Mouse (Mus musculus) adrenal gland, adult 2 months (tissue): Measurements from ENCODE around the gene Fbxw27. TPM values are rescaled to one million over a fixed set of nuclear protein-coding genes. Genes with fewer than 3 reads are reported as not detected.
"Not testable (repeated sequence)": the region's sequence is repeated elsewhere in the genome, so short reads cannot be mapped to it uniquely, and the experiment has no call there.

ENCODE experiments used
- DNase-seq: peaks from one replicate; pipeline ENCODE4 v3.0.0; 2021
- long read RNA-seq: library from polyadenylated mRNA; stranded (forward); transcript quantifications from one replicate; pipeline ENCODE4 v2.0.0, GENCODE M21; 2021
- polyA plus RNA-seq: library from polyadenylated mRNA; depleted of rRNA; stranded (reverse); fragments of >200 nt; gene quantifications from 2 replicates; pipeline ENCODE4 v1.2.3, GENCODE M21; 2012; rRNA removed
- total RNA-seq, 2 experiments: library from RNA; stranded (reverse); gene quantifications; 2 replicates each; pipeline ENCODE4 v1.2.3; 2021

The Fbxw27 gene
- total RNA-seq (not detected), polyA plus RNA-seq (not detected in 2 replicates)
- long read RNA-seq, result 0 reads

DNA sequence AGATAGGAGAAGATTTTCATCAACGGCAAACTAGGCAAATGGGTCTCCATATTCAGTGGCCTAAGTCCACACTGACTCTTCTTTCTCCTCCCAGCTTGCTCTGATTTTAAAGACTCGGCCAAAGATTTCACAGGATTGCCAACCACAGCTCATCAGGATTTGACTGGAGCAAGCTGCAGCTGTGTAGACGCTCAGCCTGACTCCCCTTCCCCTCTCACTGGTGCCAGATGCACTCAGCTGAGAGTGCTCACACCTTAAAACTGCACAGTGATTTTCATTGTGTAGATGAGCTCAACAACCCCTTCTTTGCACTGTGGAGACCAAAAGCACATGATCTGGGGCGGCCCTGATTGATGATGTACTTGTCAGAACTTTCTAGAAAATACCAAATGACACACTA lies at the start of gene Fbxw27:
Gene Fbxw27 (minus strand): TSS at position 101 of the 400 bp plus-strand sequence.
- DNase-seq, result not testable (repeated sequence)

GRCm38 (mm10) chr9:109833088-109833412 lies 42.6 kb upstream of the Fbxw27 start:
- no peak for DNase-seq

DNA sequence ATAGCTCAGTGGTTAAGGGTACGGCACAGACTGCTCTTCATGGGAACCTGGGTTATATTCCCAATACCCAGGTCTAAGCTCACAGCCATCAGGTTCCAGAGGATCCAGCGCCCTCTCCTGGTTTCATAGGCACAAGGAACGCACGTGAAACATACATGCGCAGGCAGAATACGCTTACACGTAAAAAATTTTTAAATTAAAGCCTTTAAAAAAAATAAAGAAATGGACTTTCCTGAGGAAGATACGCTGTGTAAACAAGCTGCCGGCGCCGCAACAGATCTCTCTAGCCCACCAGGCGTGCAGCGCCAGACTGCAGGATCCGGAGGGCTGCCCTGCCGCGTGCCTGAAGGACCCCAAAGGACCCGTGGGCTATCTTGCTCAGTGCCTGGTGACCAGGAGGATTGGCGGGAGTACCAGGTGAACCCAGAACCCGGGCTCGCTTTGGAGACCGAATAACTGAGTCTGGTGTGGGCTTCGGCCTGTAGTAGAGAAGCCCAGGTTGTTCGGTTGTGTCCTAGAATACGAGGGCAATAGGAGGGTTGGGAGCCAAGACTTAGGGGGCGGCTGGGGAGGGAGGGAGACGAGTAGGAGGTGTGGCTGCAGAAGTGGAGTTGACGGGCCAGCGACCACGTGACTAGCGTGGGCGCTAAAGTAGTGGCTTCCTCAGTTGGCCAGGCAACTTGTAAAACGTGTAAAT lies 42.1 kb upstream of the Fbxw27 start, which contains the start of gene Nme6:
Gene Nme6 (plus strand): TSS at position 359 of the 697 bp plus-strand sequence.
- peak; percentile 92 for DNase-seq

DNA sequence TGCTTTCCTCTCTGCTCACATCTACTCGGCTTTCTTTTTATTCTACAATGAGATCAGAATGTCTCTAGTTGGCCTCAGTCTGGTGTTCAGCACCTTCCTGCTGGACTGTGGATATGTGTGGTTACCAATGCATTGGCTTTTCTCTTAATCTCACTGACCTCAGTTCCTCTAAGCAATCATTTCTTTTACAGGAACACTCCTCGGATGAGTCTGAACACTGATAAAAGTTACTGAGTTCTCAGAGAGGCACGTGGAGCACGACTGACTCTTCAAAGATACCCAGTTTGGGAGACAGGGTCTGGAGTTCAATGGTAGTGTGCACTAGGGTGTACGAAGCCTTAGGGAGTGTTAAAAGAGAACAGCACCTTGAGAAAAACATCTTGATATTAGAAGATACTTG lies 35.7 kb upstream of the Fbxw27 start:
- DNase-seq, result no peak

- DNase-seq, result no peak
Measured at GRCm38 (mm10) chr9:109825739-109826138, 35.3 kb upstream of the Fbxw27 start.

- no peak for DNase-seq
Measured at GRCm38 (mm10) chr9:109816341-109816740, 25.9 kb upstream of the Fbxw27 start.

- DNase-seq, result no peak
Measured at GRCm38 (mm10) chr9:109813424-109813823, 23.0 kb upstream of the Fbxw27 start.

GRCm38 (mm10) chr9:109811980-109812379 lies 21.5 kb upstream of the Fbxw27 start, which contains the start of gene Spink8:
Gene Spink8 (plus strand): TSS chr9:109812280.
- DNase-seq, result no peak

- DNase-seq, result no peak
Measured at GRCm38 (mm10) chr9:109807898-109808297, 17.4 kb upstream of the Fbxw27 start.

DNA sequence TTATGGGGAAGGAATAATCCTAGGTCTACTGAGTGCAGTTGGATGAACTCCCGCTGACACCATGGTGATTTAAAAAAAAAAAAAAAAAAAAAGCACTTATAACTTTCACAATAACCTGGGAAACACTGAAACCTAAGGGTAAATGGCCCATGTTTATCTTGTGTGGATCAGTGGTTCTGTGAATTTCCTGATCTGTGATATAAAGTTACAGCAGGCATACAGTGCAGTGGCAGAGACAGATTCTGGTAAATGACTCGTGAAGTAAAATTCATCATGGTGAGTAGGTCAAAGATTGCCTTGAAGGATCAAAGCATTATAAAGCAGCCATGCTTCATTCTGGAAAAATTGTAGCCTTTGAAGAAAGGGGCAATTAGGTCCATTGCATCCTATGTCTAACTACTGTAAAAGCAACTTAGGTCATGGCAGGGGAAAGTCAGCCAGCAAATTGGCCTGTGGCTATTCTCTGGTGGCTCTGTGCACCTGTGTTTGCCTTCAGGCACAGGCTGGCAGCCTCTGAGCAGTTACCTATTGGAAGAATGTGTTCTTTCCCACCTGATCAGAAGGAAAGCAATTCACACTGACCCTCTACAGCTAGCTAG lies 16.3 kb upstream of the Fbxw27 start:
- DNase-seq, result no peak

GRCm38 (mm10) chr9:109806260-109806659 lies 15.8 kb upstream of the Fbxw27 start:
- peak; percentile 6 for DNase-seq

- DNase-seq, result peak; percentile 16
Measured at GRCm38 (mm10) chr9:109805596-109805995, 15.1 kb upstream of the Fbxw27 start.

GRCm38 (mm10) chr9:109798051-109798450 lies 7.6 kb upstream of the Fbxw27 start:
- DNase-seq, result peak; percentile 41

- no peak for DNase-seq
Measured at GRCm38 (mm10) chr9:109795811-109796210, 5.3 kb upstream of the Fbxw27 start.

DNA sequence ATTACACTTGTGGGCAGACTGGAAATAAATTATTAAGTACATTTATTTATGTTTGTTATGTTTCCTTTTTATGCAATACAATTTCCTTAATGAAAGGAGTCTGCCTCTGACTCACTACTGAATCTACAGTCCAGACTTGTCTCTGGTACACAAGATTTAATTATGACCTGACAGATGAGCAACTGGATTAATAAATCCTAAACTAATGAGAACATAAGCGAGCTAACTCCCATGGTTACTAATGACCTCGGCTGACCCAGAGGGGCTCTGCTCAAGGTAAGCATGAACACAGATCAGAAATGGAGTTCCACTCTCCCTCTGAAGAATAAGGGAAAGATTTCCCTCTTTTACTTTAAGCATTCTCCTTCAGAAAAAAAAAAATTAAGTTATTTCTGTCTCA lies 4.8 kb upstream of the Fbxw27 start:
- no peak for DNase-seq

GRCm38 (mm10) chr9:109766841-109767240 lies 23.6 kb downstream of the Fbxw27 start:
- peak; percentile 74 for DNase-seq

DNA sequence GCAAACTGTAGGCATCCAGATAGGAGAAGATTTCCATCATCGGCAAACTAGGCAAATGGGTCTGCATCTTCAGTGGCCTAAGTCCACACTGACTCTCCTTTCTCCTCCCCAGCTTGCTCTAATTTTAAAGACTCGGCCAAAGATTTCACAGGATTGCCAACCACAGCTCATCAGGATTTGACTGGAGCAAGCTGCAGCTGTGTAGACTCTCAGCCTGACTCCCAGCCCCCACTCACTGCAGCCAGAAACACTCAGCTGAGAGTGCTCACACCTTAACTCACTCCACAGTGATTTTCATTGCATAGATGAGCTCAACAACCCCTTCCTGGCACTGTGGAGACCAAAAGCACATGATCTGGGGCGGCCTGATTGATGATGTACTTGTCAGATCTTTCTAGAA lies 44.5 kb downstream of the Fbxw27 start, which contains the start of gene Fbxw26:
Gene Fbxw26 (minus strand): TSS at position 101 of the 400 bp plus-strand sequence.
- not testable (repeated sequence) for DNase-seq

Other genes with a start within 250 kb of the Fbxw27 start
- not detected for gene Fbxw15, start 222.4 kb downstream of the Fbxw27 start, total RNA-seq
- gene Fbxw15, start 222.4 kb downstream of the Fbxw27 start, polyA plus RNA-seq, result not detected in 2 replicates
- not detected for gene Fbxw24, start 164.6 kb downstream of the Fbxw27 start, total RNA-seq
- gene Fbxw24, start 164.6 kb downstream of the Fbxw27 start, polyA plus RNA-seq, result not detected in 2 replicates
- gene Fbxw25, start 126.0 kb downstream of the Fbxw27 start, total RNA-seq, result not detected
- not detected in 2 replicates for gene Fbxw25, start 126.0 kb downstream of the Fbxw27 start, polyA plus RNA-seq
- gene Fbxw18, start 88.0 kb downstream of the Fbxw27 start, total RNA-seq, result not detected
- not detected in 2 replicates for gene Fbxw18, start 88.0 kb downstream of the Fbxw27 start, polyA plus RNA-seq
- gene Fbxw26, start 44.6 kb downstream of the Fbxw27 start, total RNA-seq, result not detected
- not detected in 2 replicates for gene Fbxw26, start 44.6 kb downstream of the Fbxw27 start, polyA plus RNA-seq
- gene Spink8, start 21.6 kb upstream of the Fbxw27 start, total RNA-seq, result 10 to 100 TPM; 15.2 to 33.6 TPM
- not detected in 2 replicates for gene Spink8, start 21.6 kb upstream of the Fbxw27 start, polyA plus RNA-seq
- gene Nme6, start 42.1 kb upstream of the Fbxw27 start, total RNA-seq, result 10 to 100 TPM; 19.0 to 20.7 TPM
- 9.3 and 10.9 TPM in 2 replicates for gene Nme6, start 42.1 kb upstream of the Fbxw27 start, polyA plus RNA-seq
- gene Camp, start 58.9 kb upstream of the Fbxw27 start, total RNA-seq, result under 1 TPM; 0.52 to 0.69 TPM
- 0.71 TPM in 1 of 2 replicates, not detected in the other for gene Camp, start 58.9 kb upstream of the Fbxw27 start, polyA plus RNA-seq
- 10 to 100 TPM; 11.4 to 13.3 TPM for gene Cdc25a, start 84.9 kb upstream of the Fbxw27 start, total RNA-seq
- 4.3 TPM in 2 replicates for gene Cdc25a, start 84.9 kb upstream of the Fbxw27 start, polyA plus RNA-seq
- gene Map4, start 140.8 kb upstream of the Fbxw27 start, total RNA-seq, result 10 to 100 TPM; 81.6 to 82.5 TPM
- gene Map4, start 140.8 kb upstream of the Fbxw27 start, polyA plus RNA-seq, result 219 and 223 TPM in 2 replicates